Mouse (Mus musculus): ENCODE measurements around the gene Ttc36. TPM values are rescaled to one million over a fixed set of nuclear protein-coding genes. Genes with fewer than 3 reads are reported as not detected.
"Not testable (repeated sequence)": the region's sequence is repeated elsewhere in the genome, so short reads cannot be mapped to it uniquely, and the experiment has no call there.

Ttc36 gene
- polyA plus RNA-seq, 1 experiment from 2014 or later = 4.0 TPM

- ATAC-seq; H3K4me1 ChIP-seq (replicated peaks); H3K27me3 ChIP-seq (replicated peaks); H3K36me3 ChIP-seq; H3K9me3 ChIP-seq; H3K9ac ChIP-seq; H3K27ac ChIP-seq: not testable (repeated sequence)
- peak overlapping the region; percentile 66; the same call in 1 of the 2 replicates for H3K4me2 ChIP-seq (replicated peaks)
- peak overlapping the region; percentile 99 for H3K4me3 ChIP-seq (replicated peaks)
- 31% methylated on average over 9 of the region's 9 CpGs for WGBS
Measured at GRCm38 (mm10) chr9:44768029-44768394, 34.9 kb downstream of the Ttc36 start.

DNA sequence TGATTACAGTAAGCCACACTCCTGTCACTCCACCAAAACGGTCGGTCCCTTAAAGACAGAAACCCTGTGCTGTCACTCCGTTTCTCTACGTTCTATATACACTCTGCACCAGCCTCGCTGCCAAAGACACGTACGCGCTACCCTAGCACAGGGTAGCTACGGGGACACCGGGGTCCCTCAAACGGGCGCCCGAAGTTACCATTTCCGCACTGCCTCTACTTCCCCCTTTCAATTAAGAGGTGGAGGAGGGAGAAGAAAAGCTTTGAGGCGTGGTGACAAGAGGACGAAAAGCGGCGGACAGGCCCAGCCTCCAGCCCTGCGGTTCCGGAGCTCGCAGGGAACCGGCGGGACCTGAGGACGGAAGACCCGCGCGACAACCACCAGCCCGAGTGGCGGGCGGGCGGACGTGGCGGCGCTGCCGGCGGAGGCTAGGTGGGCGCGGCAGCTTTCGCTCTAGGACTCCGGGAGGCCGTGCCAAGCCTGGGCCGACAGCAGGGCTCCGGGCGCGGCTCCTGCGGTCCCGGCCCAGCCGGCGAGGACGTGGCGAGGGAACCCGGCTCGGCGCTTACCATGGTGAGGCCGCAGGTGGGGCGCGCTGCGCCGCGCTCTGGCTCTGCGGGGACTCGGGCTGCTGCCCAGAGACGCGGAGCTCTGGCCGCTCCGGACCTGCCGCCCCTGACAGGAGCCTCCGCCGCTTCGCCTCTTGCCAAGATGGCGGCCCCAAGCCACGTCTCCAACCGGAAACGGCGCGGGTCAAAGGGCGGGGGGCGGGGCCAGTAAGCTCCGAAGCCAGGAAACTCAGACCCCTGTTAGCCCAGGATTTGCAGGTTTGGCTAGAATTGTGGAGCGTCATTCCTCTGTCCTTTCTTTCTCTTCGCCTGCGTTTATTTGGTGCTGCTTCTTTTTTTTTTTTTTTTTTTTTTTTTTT is 35.5 kb downstream of the Ttc36 start, which contains the start of the genes Arcn1 and Ift46:
TSS of gene Arcn1 (minus strand) at position 745 of the 928 bp plus-strand sequence.
TSS of gene Ift46 (plus strand) at position 808 of the 928 bp plus-strand sequence.
- peak within 1 kb of the TSS; percentile 98 for H3K9ac ChIP-seq
- H3K9me3 ChIP-seq = no peaks in the 10 kb centered on the region
- H3K4me2 ChIP-seq (replicated peaks) = peak within 1 kb of the TSS; percentile 66
- no peaks in the 10 kb centered on the region for H3K27me3 ChIP-seq (replicated peaks)
- no peaks in the 10 kb centered on the region for H3K36me3 ChIP-seq
- H3K27ac ChIP-seq = peak within 1 kb of the TSS; percentile 97
- peaks cover 8% of the 10 kb centered on the region for H3K4me1 ChIP-seq (replicated peaks)
- H3K4me3 ChIP-seq (replicated peaks) = peak within 1 kb of the TSS; percentile 99
- WGBS = under 1% methylated on average over 78 of the region's 82 CpGs
- peak; percentile 93 for ATAC-seq

DNA sequence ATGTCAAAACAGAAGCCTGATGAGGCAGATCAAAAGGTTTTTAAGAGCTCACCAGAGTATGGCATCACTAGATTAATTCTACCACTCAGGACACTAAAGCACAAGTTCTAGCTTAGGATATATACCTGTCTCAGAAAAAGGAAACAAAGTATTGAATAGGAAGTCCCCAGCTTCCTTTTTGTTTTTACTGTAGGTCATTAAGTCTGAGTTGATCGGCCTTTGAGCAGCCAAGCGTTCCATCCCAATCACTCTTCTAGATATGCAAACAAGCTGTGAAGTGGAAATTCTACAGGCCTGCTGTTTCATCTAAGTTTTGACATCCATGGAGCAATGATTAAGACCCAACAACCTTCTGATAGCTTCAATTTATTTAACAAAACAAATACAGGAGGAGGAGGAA is 42.0 kb downstream of the Ttc36 start:
- Histone ChIP-seq H3K4me2 (replicated peaks) (no peak overlapping the region), H3K9me3 (no peaks in the 10 kb centered on the region), H3K27ac (no peak overlapping the region), H3K9ac (no peak overlapping the region), H3K4me3 (replicated peaks) (no peak overlapping the region), H3K4me1 (replicated peaks) (peaks cover 8% of the 10 kb centered on the region), H3K27me3 (replicated peaks) (no peaks in the 10 kb centered on the region), H3K36me3 (peaks cover 12% of the 10 kb centered on the region)
- no peak for ATAC-seq
- 60% methylated on average over 2 of the region's 2 CpGs for WGBS

Other genes starting within 250 kb of the Ttc36 start
- gene Cxcr5, start 241.2 kb downstream of the Ttc36 start, polyA plus RNA-seq (2015; fragmentation: Nextera tagmentation; extraction: Ambion mirVana) = 1.3 TPM in 2 replicates
- 14.6 and 14.7 TPM in 2 replicates for gene Ddx6, start 198.2 kb downstream of the Ttc36 start, polyA plus RNA-seq (2015; fragmentation: Nextera tagmentation; extraction: Ambion mirVana)
- not detected in 2 replicates for gene Treh, start 129.8 kb downstream of the Ttc36 start, polyA plus RNA-seq (2015; fragmentation: Nextera tagmentation; extraction: Ambion mirVana)
- gene Phldb1, start 67.9 kb downstream of the Ttc36 start, polyA plus RNA-seq (2015; fragmentation: Nextera tagmentation; extraction: Ambion mirVana) = 17.6 and 18.9 TPM in 2 replicates
- 184 and 193 TPM in 2 replicates for gene Arcn1, start 35.2 kb downstream of the Ttc36 start, polyA plus RNA-seq (2015; fragmentation: Nextera tagmentation; extraction: Ambion mirVana)
- gene Ift46, start 35.2 kb downstream of the Ttc36 start, polyA plus RNA-seq (2015; fragmentation: Nextera tagmentation; extraction: Ambion mirVana) = 79.8 and 82.8 TPM in 2 replicates
- gene Tmem25, start 3.8 kb downstream of the Ttc36 start, polyA plus RNA-seq (2015; fragmentation: Nextera tagmentation; extraction: Ambion mirVana) = 4.8 and 5.2 TPM in 2 replicates
- 11.5 and 13.1 TPM in 2 replicates for gene Kmt2a, start 78.2 kb upstream of the Ttc36 start, polyA plus RNA-seq (2015; fragmentation: Nextera tagmentation; extraction: Ambion mirVana)
- gene Atp5l, start 117.7 kb upstream of the Ttc36 start, polyA plus RNA-seq (2015; fragmentation: Nextera tagmentation; extraction: Ambion mirVana) = 920 and 926 TPM in 2 replicates
- gene Ube4a, start 162.5 kb upstream of the Ttc36 start, polyA plus RNA-seq (2015; fragmentation: Nextera tagmentation; extraction: Ambion mirVana) = 24.2 and 24.6 TPM in 2 replicates
- 0.76 and 1.0 TPM in 2 replicates for gene Cd3g, start 177.4 kb upstream of the Ttc36 start, polyA plus RNA-seq (2015; fragmentation: Nextera tagmentation; extraction: Ambion mirVana)
- not detected in 2 replicates for gene Cd3d, start 178.7 kb upstream of the Ttc36 start, polyA plus RNA-seq (2015; fragmentation: Nextera tagmentation; extraction: Ambion mirVana)
- 1.4 and 1.8 TPM in 2 replicates for gene Cd3e, start 206.6 kb upstream of the Ttc36 start, polyA plus RNA-seq (2015; fragmentation: Nextera tagmentation; extraction: Ambion mirVana)
- 29.6 and 31.2 TPM in 2 replicates for gene Mpzl2, start 236.7 kb upstream of the Ttc36 start, polyA plus RNA-seq (2015; fragmentation: Nextera tagmentation; extraction: Ambion mirVana)